Mouse (Mus musculus): Measurements from ENCODE around the gene Clasp1. TPM values are rescaled to one million over a fixed set of nuclear protein-coding genes. Genes with fewer than 3 reads are reported as not detected.

Clasp1 gene
- polyA plus RNA-seq, 1 experiment = 37.9 TPM

- no peak for TF ChIP-seq GATA1 (IDR thresholded peaks at IDR 0.05; ENCODE audit: low read length)
Observed at GRCm38 (mm10) chr1:118494551-118494950, 105.7 kb downstream of the Clasp1 start.

GRCm38 (mm10) chr1:118498311-118498710 is 109.5 kb downstream of the Clasp1 start:
- no peak for TF ChIP-seq GATA1 (IDR thresholded peaks at IDR 0.05; ENCODE audit: low read length)

DNA sequence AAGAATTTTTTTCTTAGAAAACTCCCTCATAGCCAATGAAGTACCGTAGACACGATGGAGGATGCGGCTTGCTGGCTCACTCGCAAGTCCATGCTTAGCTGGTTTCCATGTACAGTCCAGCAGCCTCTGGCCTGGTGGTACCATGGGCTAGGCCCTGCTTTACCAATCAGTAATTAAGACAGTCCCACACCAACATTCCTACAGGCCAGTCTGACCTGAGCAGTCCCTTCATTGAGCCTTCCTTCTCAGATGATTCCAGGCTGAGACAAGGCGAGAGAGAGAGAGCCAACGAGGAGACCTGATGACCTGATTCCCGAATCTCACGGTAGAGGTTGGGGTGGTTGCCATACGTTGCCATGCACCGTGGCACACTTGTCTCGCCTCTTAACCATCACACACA is 111.7 kb downstream of the Clasp1 start:
- TF ChIP-seq GATA1 (IDR thresholded peaks at IDR 0.05; ENCODE audit: low read length) = no peak

DNA sequence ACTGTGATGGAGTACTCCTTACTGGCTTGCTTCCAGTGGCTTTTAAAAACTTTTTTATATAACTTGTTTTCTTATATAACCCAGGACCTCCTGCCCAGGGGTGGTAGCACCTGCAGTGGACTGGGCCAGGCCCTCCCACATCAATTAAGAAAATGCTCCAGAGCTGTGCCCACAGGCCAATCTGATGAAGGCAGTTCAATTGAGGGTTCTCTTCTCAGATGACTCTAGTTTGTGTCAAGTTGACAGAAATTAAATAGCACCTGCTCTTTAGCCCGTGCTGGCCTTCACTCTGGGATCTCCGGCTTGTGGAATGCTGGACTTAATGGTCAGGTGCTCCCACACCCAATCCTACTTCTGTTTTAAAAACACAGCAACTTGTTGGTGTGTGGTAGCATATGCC is 112.8 kb downstream of the Clasp1 start:
- TF ChIP-seq GATA1 (IDR thresholded peaks at IDR 0.05; ENCODE audit: low read length) = no peak

GRCm38 (mm10) chr1:118505746-118506145 is 116.9 kb downstream of the Clasp1 start:
- TF ChIP-seq GATA1 (IDR thresholded peaks at IDR 0.05; ENCODE audit: low read length) = no peak

- no peak for TF ChIP-seq GATA1 (IDR thresholded peaks at IDR 0.05; ENCODE audit: low read length)
Observed at GRCm38 (mm10) chr1:118510996-118511395, 122.1 kb downstream of the Clasp1 start.

DNA sequence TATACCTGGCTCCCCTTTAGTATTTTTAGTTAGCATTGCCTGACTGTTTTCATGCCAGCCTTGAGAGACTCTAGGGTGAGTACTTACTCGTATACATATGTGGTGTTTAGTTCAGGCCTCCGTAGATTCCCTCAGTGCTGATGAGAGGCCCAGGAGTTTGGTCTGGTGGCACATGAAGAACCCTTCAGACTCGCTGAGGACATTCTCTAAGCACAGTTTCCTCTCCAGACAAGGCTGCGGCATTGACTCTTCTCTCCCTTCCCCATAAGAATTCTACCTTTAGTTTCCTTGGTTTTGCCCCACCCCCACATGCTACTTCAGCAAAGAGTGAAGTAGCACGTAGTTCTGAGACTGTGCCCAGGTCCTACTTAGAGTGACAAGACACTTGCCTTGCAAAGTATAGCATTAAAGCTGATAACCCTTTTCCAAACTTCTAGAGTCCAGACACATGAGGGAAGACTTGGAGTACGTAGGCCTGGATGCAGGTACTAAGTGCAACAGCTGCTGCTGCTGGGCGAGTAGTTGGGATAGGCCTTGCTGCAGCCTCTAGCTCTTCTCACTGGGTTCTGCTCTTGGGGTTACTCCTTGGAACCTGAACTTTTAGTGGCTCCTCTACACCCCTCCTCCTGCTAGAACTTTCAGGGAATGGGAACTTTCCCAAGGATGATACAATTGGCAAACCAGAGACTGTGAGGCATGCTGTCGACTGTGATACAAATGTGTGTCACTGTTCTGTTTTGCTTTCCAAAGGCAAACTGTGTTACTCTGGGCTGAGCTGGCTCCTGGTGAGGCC is 123.1 kb downstream of the Clasp1 start:
- TF ChIP-seq GATA1 (IDR thresholded peaks at IDR 0.05; ENCODE audit: low read length) = no peak

- TF ChIP-seq GATA1 (IDR thresholded peaks at IDR 0.05; ENCODE audit: low read length) = no peak
Observed at GRCm38 (mm10) chr1:118516256-118516655, 127.4 kb downstream of the Clasp1 start.

DNA sequence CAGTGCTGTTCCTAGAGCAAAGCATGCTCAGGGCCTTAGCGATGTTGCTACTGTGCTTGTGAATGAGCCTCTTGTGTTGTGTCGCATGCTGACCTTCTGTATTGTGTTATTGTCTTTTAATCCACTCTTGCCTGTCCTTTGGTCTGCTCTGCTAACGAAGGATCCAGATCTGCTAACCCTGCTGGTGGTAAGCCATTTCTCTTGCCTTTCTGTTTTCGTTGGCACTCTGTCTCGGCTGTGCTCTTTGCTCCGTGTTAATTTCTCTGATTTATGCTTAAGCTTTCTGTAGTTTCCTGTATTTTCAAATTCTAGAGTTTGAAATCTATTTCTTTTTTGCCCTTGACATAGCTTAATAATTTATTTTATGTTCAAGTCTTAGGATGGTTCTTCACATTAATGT is 134.3 kb downstream of the Clasp1 start:
- no peak for TF ChIP-seq GATA1 (IDR thresholded peaks at IDR 0.05; ENCODE audit: low read length)

DNA sequence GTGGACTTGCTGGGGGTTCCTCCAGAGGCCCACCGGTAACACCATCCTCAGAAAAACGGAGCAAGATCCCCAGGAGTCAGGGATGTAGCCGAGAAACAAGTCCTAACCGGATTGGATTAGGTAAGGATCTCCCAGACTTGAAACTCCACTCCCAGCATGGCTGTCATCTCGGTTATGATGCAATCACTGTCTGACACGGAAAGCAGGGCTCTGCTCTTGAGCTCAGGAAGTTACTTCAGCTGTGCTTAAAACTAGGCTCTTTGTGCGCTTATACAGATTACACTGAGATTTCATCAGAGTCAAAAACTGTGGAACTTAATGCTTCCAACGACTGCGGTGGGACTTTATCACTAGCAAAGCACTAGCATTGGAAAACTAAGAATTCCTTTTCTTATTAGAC is 136.5 kb downstream of the Clasp1 start:
- no peak for TF ChIP-seq GATA1 (IDR thresholded peaks at IDR 0.05; ENCODE audit: low read length)

GRCm38 (mm10) chr1:118529213-118529612 is 140.4 kb downstream of the Clasp1 start:
- TF ChIP-seq GATA1 (IDR thresholded peaks at IDR 0.05; ENCODE audit: low read length) = no peak

DNA sequence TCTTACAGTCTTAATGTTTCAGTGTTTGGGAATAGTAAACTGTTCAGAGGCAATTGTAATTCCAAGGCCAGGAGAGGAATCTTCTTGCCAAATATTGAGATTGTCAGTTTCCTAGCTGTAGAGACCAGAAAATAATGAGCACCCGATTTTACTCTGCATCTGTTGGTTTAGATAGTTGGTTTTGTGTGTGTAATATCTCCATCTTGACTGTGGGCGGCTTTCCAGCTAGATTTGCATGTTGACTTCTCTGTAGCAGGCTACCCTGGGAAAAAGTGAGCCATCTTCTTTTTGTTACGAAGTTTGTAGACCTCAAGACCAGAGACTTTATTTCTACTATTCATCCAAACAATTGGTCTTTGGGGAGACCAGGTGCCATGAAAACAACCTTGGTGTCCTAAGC is 142.4 kb downstream of the Clasp1 start:
- no peak for TF ChIP-seq GATA1 (IDR thresholded peaks at IDR 0.05; ENCODE audit: low read length)

- TF ChIP-seq GATA1 (IDR thresholded peaks at IDR 0.05; ENCODE audit: low read length) = no peak
Observed at GRCm38 (mm10) chr1:118536021-118536420, 147.2 kb downstream of the Clasp1 start.

GRCm38 (mm10) chr1:118539046-118539445 is 150.2 kb downstream of the Clasp1 start:
- TF ChIP-seq GATA1 (IDR thresholded peaks at IDR 0.05; ENCODE audit: low read length) = no peak

DNA sequence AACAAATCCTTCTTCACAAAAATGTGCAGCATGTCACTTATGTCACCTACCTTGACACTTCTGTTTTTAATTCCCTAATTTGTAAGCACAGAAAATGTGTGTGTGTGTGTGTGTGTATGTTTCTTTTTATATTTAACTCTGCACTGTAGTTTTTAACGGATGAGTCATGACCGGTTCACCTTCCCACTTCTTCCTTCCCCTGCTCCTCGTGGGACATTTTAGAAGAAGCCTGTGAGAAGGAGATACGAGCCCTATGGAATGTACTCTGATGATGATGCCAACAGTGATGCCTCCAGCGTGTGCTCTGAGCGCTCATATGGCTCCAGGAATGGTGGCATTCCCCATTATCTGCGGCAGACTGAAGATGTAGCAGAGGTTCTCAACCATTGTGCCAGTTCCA is 154.0 kb downstream of the Clasp1 start:
- TF ChIP-seq GATA1 (IDR thresholded peaks at IDR 0.05; ENCODE audit: low read length) = no peak

- no peak for TF ChIP-seq GATA1 (IDR thresholded peaks at IDR 0.05; ENCODE audit: low read length)
Observed at GRCm38 (mm10) chr1:118548769-118549168, 159.9 kb downstream of the Clasp1 start.

- no peak for TF ChIP-seq GATA1 (IDR thresholded peaks at IDR 0.05; ENCODE audit: low read length)
Observed at GRCm38 (mm10) chr1:118551152-118551551, 162.3 kb downstream of the Clasp1 start.
